Mouse (Mus musculus): Measurements from ENCODE around the gene Chd5. TPM values are rescaled to one million over a fixed set of nuclear protein-coding genes. Genes with fewer than 3 reads are reported as not detected.

The Chd5 gene
- polyA plus RNA-seq, 1 experiment = 67.5 TPM

- peaks cover 29% of the 10 kb centered on the region for H3K4me1 ChIP-seq (ENCODE audit: control insufficient read depth, insufficient read depth, low read length)
- TF ChIP-seq CTCF (IDR thresholded peaks at IDR 0.05; ENCODE audit: extremely low read depth, insufficient read depth, low read length) = no peak
- H3K4me3 ChIP-seq (ENCODE audit: insufficient read depth, low read length) = no peak overlapping the region
- peak overlapping the region; percentile 88 for H3K27ac ChIP-seq (ENCODE audit: insufficient read depth, low read length)
These were observed 11.5 kb downstream of the Chd5 start for GRCm38 (mm10) chr4:152349837-152350381.

- TF ChIP-seq CTCF (IDR thresholded peaks at IDR 0.05; ENCODE audit: extremely low read depth, insufficient read depth, low read length) (no peak), POLR2A (IDR thresholded peaks at IDR 0.05; ENCODE audit: extremely low read depth, insufficient read depth, low read length) (no peak)
- Histone ChIP-seq H3K27ac (ENCODE audit: insufficient read depth, low read length) (peak overlapping the region; percentile 77), H3K4me3 (ENCODE audit: insufficient read depth, low read length) (no peak overlapping the region), H3K4me1 (ENCODE audit: control insufficient read depth, insufficient read depth, low read length) (peaks cover 25% of the 10 kb centered on the region)
These were observed 12.4 kb downstream of the Chd5 start for GRCm38 (mm10) chr4:152350722-152351421.

- peaks cover 24% of the 10 kb centered on the region for H3K4me1 ChIP-seq (ENCODE audit: control insufficient read depth, insufficient read depth, low read length)
- H3K4me3 ChIP-seq (ENCODE audit: insufficient read depth, low read length) = no peak overlapping the region
- peak overlapping the region; percentile 30; the same call in 1 of the 2 replicates for H3K27ac ChIP-seq (ENCODE audit: insufficient read depth, low read length)
- TF ChIP-seq POLR2A (IDR thresholded peaks at IDR 0.05; ENCODE audit: extremely low read depth, insufficient read depth, low read length) (no peak), CTCF (IDR thresholded peaks at IDR 0.05; ENCODE audit: extremely low read depth, insufficient read depth, low read length) (no peak)
These were observed 13.2 kb downstream of the Chd5 start for GRCm38 (mm10) chr4:152351422-152352305.

- TF ChIP-seq POLR2A (IDR thresholded peaks at IDR 0.05; ENCODE audit: extremely low read depth, insufficient read depth, low read length) (no peak), CTCF (IDR thresholded peaks at IDR 0.05; ENCODE audit: extremely low read depth, insufficient read depth, low read length) (no peak)
- H3K4me3 ChIP-seq (ENCODE audit: insufficient read depth, low read length) = no peak overlapping the region
- H3K27ac ChIP-seq (ENCODE audit: insufficient read depth, low read length) = no peak overlapping the region
- peaks cover 16% of the 10 kb centered on the region for H3K4me1 ChIP-seq (ENCODE audit: control insufficient read depth, insufficient read depth, low read length)
These were observed 15.6 kb downstream of the Chd5 start for GRCm38 (mm10) chr4:152353886-152354637.

GRCm38 (mm10) chr4:152355672-152356071, 17.2 kb downstream of the Chd5 start:
- TF ChIP-seq POLR2A (IDR thresholded peaks at IDR 0.05; ENCODE audit: extremely low read depth, insufficient read depth, low read length) = no peak
- no peak for TF ChIP-seq CTCF (IDR thresholded peaks at IDR 0.05; ENCODE audit: extremely low read depth, insufficient read depth, low read length)
- Histone ChIP-seq H3K27ac (ENCODE audit: insufficient read depth, low read length) (no peak overlapping the region), H3K4me1 (ENCODE audit: control insufficient read depth, insufficient read depth, low read length) (peaks cover 10% of the 10 kb centered on the region), H3K4me3 (ENCODE audit: insufficient read depth, low read length) (no peak overlapping the region)

- Histone ChIP-seq H3K27ac (ENCODE audit: insufficient read depth, low read length) (no peak overlapping the region), H3K4me3 (ENCODE audit: insufficient read depth, low read length) (no peak overlapping the region), H3K4me1 (ENCODE audit: control insufficient read depth, insufficient read depth, low read length) (0 out of 2 replicates have a peak, but pooled peaks cover under 1% of the 10 kb centered on the region)
- TF ChIP-seq CTCF (IDR thresholded peaks at IDR 0.05; ENCODE audit: extremely low read depth, insufficient read depth, low read length) (no peak), POLR2A (IDR thresholded peaks at IDR 0.05; ENCODE audit: extremely low read depth, insufficient read depth, low read length) (no peak)
These were observed 21.2 kb downstream of the Chd5 start for GRCm38 (mm10) chr4:152359700-152360099.

GRCm38 (mm10) chr4:152360855-152361254, 22.4 kb downstream of the Chd5 start:
- TF ChIP-seq POLR2A (IDR thresholded peaks at IDR 0.05; ENCODE audit: extremely low read depth, insufficient read depth, low read length) = no peak
- no peak for TF ChIP-seq CTCF (IDR thresholded peaks at IDR 0.05; ENCODE audit: extremely low read depth, insufficient read depth, low read length)
- Histone ChIP-seq H3K4me3 (ENCODE audit: insufficient read depth, low read length) (no peak overlapping the region), H3K27ac (ENCODE audit: insufficient read depth, low read length) (no peak overlapping the region), H3K4me1 (ENCODE audit: control insufficient read depth, insufficient read depth, low read length) (peaks cover 8% of the 10 kb centered on the region)

- TF ChIP-seq CTCF (IDR thresholded peaks at IDR 0.05; ENCODE audit: extremely low read depth, insufficient read depth, low read length) (no peak), POLR2A (IDR thresholded peaks at IDR 0.05; ENCODE audit: extremely low read depth, insufficient read depth, low read length) (no peak)
- Histone ChIP-seq H3K4me1 (ENCODE audit: control insufficient read depth, insufficient read depth, low read length) (peaks cover 8% of the 10 kb centered on the region), H3K4me3 (ENCODE audit: insufficient read depth, low read length) (no peak overlapping the region), H3K27ac (ENCODE audit: insufficient read depth, low read length) (no peak overlapping the region)
These were observed 23.7 kb downstream of the Chd5 start for GRCm38 (mm10) chr4:152362180-152362579.

GRCm38 (mm10) chr4:152365228-152365627, 26.8 kb downstream of the Chd5 start:
- Histone ChIP-seq H3K4me1 (ENCODE audit: control insufficient read depth, insufficient read depth, low read length) (peaks cover 8% of the 10 kb centered on the region), H3K27ac (ENCODE audit: insufficient read depth, low read length) (no peak overlapping the region), H3K4me3 (ENCODE audit: insufficient read depth, low read length) (no peak overlapping the region)
- TF ChIP-seq POLR2A (IDR thresholded peaks at IDR 0.05; ENCODE audit: extremely low read depth, insufficient read depth, low read length) (no peak), CTCF (IDR thresholded peaks at IDR 0.05; ENCODE audit: extremely low read depth, insufficient read depth, low read length) (no peak)
